Mouse (Mus musculus): ENCODE measurements around the gene Crlf3. TPM values are rescaled to one million over a fixed set of nuclear protein-coding genes. Genes with fewer than 3 reads are reported as not detected.

Crlf3 gene
- total and polyA plus RNA-seq, 3 experiments, result 106 to 152 (median 114) TPM

GRCm38 (mm10) chr11:80080826-80081728, at the start of gene Crlf3 (continued):
- TF ChIP-seq ZC3H11A (IDR thresholded peaks at IDR 0.05; ENCODE audit: low read depth, low read length), result no peak

DNA sequence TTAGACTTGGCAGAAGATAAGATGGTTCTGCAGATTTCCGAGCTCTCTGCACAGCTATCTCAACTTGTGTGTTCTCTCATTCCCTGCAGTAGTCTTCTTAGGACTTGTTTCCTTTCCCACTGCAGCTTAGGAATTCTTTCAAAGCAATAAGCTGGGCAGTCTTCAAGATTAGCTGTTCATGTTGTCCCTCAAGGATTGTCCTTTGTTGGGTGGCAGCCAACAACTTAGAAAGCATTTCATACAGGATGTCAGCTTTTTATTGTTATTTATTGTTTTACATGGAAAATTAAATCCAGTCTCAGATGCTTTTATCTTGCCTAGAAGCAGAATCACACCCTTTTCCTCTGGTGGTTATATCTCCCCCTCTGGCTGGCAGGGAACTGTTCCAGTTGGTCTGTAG, 35.6 kb upstream of the Crlf3 start:
- Histone ChIP-seq H3K79me2 (replicated peaks; ENCODE audit: control insufficient read depth, extremely low read depth, insufficient read depth, poor library complexity, severe bottlenecking) (no peaks in the 10 kb centered on the region), H3K9ac (ENCODE audit: insufficient read depth, low read depth) (no peak overlapping the region), H3K27ac (ENCODE audit: insufficient read depth, low read depth) (no peak overlapping the region), H3K4me1 (ENCODE audit: control insufficient read depth in 1 of 2, insufficient read depth in 2 of 2) (no peaks in the 10 kb centered on the region), H3K9me3 (replicated peaks; ENCODE audit: low read length) (no peaks in the 10 kb centered on the region), H3K4me3 (replicated peaks in 1 of 3; ENCODE audit: low read depth in 2 of 3, low read length in 2 of 3, poor library complexity in 1 of 3) (no peak overlapping the region), H3K27me3 (replicated peaks) (no peaks in the 10 kb centered on the region), H3K36me3 (replicated peaks in 1 of 2; ENCODE audit: control insufficient read depth in 1 of 2, insufficient read depth in 1 of 2, low read length in 1 of 2) (peaks cover 68 to 89% of the 10 kb centered on the region in 2 experiments), H3K4me2 (ENCODE audit: insufficient read depth, low read depth, poor library complexity, severe bottlenecking) (no peak overlapping the region)
- in situ Hi-C loops (cut with MboI; ENCODE audit: low pct_ligation_motif_present, low pct_unique_long_range_greater_than_20kb, low sequenced_read_pairs) (no loop called here), dilution Hi-C loops (cut with MboI; ENCODE audit: extremely low pct_ligation_motif_present, extremely low pct_unique_long_range_greater_than_20kb, low sequenced_read_pairs) (no loop called here)
- TF ChIP-seq MXI1 (IDR thresholded peaks at IDR 0.05; ENCODE audit: low read depth, low read length), result no peak
- TF ChIP-seq CTCF (conservative IDR thresholded peaks at IDR 0.05 in 1 of 2, IDR thresholded peaks at IDR 0.05 in 1 of 2; ENCODE audit: low read depth in 2 of 2, low read length in 2 of 2), result no peak
- no peak for TF ChIP-seq UBTF (IDR thresholded peaks at IDR 0.05; ENCODE audit: low read depth, low read length)
- no peak for DNase-seq (ENCODE audit: extremely low read depth)

DNA sequence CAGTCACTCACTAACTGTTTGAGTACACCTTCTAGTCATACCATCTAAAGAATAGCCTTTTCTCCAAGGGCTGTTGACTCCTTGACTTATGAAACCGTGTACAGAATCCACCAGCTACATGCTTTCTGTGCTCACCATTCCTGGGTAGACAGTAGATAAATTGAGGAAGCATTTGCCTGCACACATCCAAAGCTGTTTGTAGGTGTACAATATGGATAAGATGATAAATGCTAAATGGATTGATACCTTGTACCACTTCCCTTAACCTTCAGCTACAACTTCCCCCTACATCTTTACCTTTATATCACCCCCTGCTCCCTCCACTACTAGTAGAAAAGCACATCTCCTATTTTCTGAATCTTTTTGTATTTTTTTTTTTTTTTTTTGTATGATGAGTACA, 23.6 kb upstream of the Crlf3 start:
- H3K36me3 ChIP-seq (replicated peaks in 1 of 2; ENCODE audit: control insufficient read depth in 1 of 2, insufficient read depth in 1 of 2, low read length in 1 of 2), result peaks cover 54 to 86% of the 10 kb centered on the region in 2 experiments
- no peak overlapping the region for H3K4me3 ChIP-seq (replicated peaks in 1 of 3; ENCODE audit: low read depth in 2 of 3, low read length in 2 of 3, poor library complexity in 1 of 3)
- peaks cover 5% of the 10 kb centered on the region for H3K79me2 ChIP-seq (replicated peaks; ENCODE audit: control insufficient read depth, extremely low read depth, insufficient read depth, poor library complexity, severe bottlenecking)
- H3K27ac ChIP-seq (ENCODE audit: insufficient read depth, low read depth), result no peak overlapping the region
- no peaks in the 10 kb centered on the region for H3K27me3 ChIP-seq (replicated peaks)
- in situ Hi-C loops (cut with MboI; ENCODE audit: low pct_ligation_motif_present, low pct_unique_long_range_greater_than_20kb, low sequenced_read_pairs) (no loop called here), dilution Hi-C loops (cut with MboI; ENCODE audit: extremely low pct_ligation_motif_present, extremely low pct_unique_long_range_greater_than_20kb, low sequenced_read_pairs) (no loop called here)
- no peaks in the 10 kb centered on the region for H3K9me3 ChIP-seq (replicated peaks; ENCODE audit: low read length)
- no peaks in the 10 kb centered on the region for H3K4me1 ChIP-seq (ENCODE audit: control insufficient read depth in 1 of 2, insufficient read depth in 2 of 2)
- no peak overlapping the region for H3K4me2 ChIP-seq (ENCODE audit: insufficient read depth, low read depth, poor library complexity, severe bottlenecking)
- no peak for DNase-seq (ENCODE audit: extremely low read depth)
- no peak for TF ChIP-seq EP300 (IDR thresholded peaks at IDR 0.05; ENCODE audit: low read length)
- no peak for TF ChIP-seq SMC3 (IDR thresholded peaks at IDR 0.05; ENCODE audit: low read depth, low read length)
- no peak for TF ChIP-seq KAT2A (IDR thresholded peaks at IDR 0.05; ENCODE audit: insufficient replicate concordance, low read length)
- TF ChIP-seq USF1 (IDR thresholded peaks at IDR 0.05; ENCODE audit: low read depth, low read length), result no peak
- no peak for TF ChIP-seq GABPA (IDR thresholded peaks at IDR 0.05; ENCODE audit: insufficient replicate concordance, low read depth, low read length)
- no peak for TF ChIP-seq MEF2A (IDR thresholded peaks at IDR 0.05; ENCODE audit: borderline replicate concordance, low read depth, low read length)
- no peak for TF ChIP-seq SIN3A (IDR thresholded peaks at IDR 0.05; ENCODE audit: low read length)
- TF ChIP-seq USF2 (conservative IDR thresholded peaks at IDR 0.05; ENCODE audit: low read depth, low read length), result no peak
- TF ChIP-seq JUND (conservative IDR thresholded peaks at IDR 0.05; ENCODE audit: low read depth, low read length), result no peak
- TF ChIP-seq POLR2A (IDR thresholded peaks at IDR 0.05; ENCODE audit: low read depth, low read length), result no peak
- TF ChIP-seq MAFK (IDR thresholded peaks at IDR 0.05; ENCODE audit: insufficient replicate concordance, low read length), result no peak
- no peak for TF ChIP-seq MXI1 (IDR thresholded peaks at IDR 0.05; ENCODE audit: low read depth, low read length)
- TF ChIP-seq CTCF (conservative IDR thresholded peaks at IDR 0.05 in 1 of 2, IDR thresholded peaks at IDR 0.05 in 1 of 2; ENCODE audit: low read depth in 2 of 2, low read length in 2 of 2), result no peak
- no peak for TF ChIP-seq PAX5 (IDR thresholded peaks at IDR 0.05; ENCODE audit: low read length)
- TF ChIP-seq ETS1 (conservative IDR thresholded peaks at IDR 0.05; ENCODE audit: low read depth, low read length), result no peak
- H3K9ac ChIP-seq (ENCODE audit: insufficient read depth, low read depth), result no peak overlapping the region

Data from CH12.LX (cell line).